Mouse (Mus musculus): Measurements from ENCODE around the gene Mrps18b. TPM values are rescaled to one million over a fixed set of nuclear protein-coding genes. Genes with fewer than 3 reads are reported as not detected.

Mrps18b gene
- polyA plus RNA-seq, 1 experiment from 2014 or later, result 65.8 TPM

GRCm38 (mm10) chr17:35870151-35870883, 45.9 kb downstream of the Mrps18b start:
- 35% methylated on average over 9 of the region's 9 CpGs for WGBS
- H3K4me1 ChIP-seq (ENCODE audit: control insufficient read depth in 2 of 2, insufficient read depth in 2 of 2, low read length in 2 of 2), result peaks cover 15 to 49% of the 10 kb centered on the region in 2 experiments
- ATAC-seq (ENCODE audit: insufficient number of reproducible peaks, insufficient read depth, low FRiP score, low read depth), result peak; percentile 15; the same call in 1 of the 2 replicates
- H3K36me3 ChIP-seq (ENCODE audit: control insufficient read depth, insufficient read depth, low read length), result peaks cover 46% of the 10 kb centered on the region
- H3K4me2 ChIP-seq (ENCODE audit: low read length), result peak overlapping the region; percentile 92
- peaks cover 3% of the 10 kb centered on the region; the same call in 1 of the 2 replicates for H3K9me3 ChIP-seq (ENCODE audit: control insufficient read depth, low read length)
- peak overlapping the region; percentile 88 to 94 for H3K27ac ChIP-seq (replicated peaks in 1 of 2; ENCODE audit: control insufficient read depth in 1 of 2, insufficient read depth in 1 of 2, low read depth in 2 of 2, low read length in 2 of 2)
- no peaks in the 10 kb centered on the region for H3K27me3 ChIP-seq (ENCODE audit: control insufficient read depth, insufficient read depth, low read length)
- H3K4me3 ChIP-seq (ENCODE audit: control insufficient read depth in 1 of 2, insufficient read depth in 1 of 2, low read depth in 1 of 2, low read length in 2 of 2), result peak overlapping the region; percentile 52 to 78
- peak overlapping the region; percentile 88 for H3K9ac ChIP-seq (ENCODE audit: low read length)

DNA sequence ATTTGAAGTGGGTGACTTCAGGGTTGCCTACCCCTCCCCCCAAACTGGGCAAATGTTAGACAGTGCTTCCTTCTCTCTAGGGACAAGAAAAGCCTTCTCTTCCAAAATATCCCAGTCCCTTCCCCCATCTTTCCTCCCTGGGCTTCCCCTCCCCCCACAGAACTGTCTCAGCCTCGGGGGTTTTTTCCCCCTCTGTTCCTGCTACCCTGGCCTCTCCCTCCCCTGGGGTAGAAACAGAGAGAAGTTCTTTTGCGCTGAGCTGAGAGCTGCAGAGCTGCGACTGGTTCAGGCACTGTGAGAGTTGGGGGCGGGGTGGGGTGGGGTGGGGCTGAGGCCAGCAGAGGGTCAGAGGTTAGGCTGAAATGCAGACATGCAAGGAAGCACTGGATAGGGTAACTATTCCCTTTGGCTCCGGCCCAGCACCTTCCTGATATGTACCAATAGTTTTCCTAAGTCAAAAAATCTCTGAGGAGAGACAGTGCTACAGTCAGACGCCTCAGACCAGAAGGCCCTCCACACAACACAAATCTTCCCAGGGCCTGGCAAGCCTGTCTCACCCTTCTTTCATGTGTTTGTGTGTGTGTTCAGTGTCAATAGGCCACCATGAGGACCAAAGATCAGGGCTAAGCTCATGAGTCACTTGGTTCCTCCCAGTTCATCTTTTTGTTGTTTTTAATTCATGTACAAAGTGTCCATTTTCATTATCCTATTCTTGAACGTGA, 46.7 kb downstream of the Mrps18b start:
- peaks cover 3% of the 10 kb centered on the region; the same call in 1 of the 2 replicates for H3K9me3 ChIP-seq (ENCODE audit: control insufficient read depth, low read length)
- peak overlapping the region; percentile 88 for H3K9ac ChIP-seq (ENCODE audit: low read length)
- peak overlapping the region; percentile 92 for H3K4me2 ChIP-seq (ENCODE audit: low read length)
- H3K27me3 ChIP-seq (ENCODE audit: control insufficient read depth, insufficient read depth, low read length), result no peaks in the 10 kb centered on the region
- peaks cover 37% of the 10 kb centered on the region for H3K36me3 ChIP-seq (ENCODE audit: control insufficient read depth, insufficient read depth, low read length)
- ATAC-seq (ENCODE audit: insufficient number of reproducible peaks, insufficient read depth, low FRiP score, low read depth), result peak; percentile 24; the same call in 1 of the 2 replicates
- WGBS, result 4% methylated on average over 7 of the region's 7 CpGs
- peak overlapping the region; percentile 87 to 94 for H3K27ac ChIP-seq (replicated peaks in 1 of 2; ENCODE audit: control insufficient read depth in 1 of 2, insufficient read depth in 1 of 2, low read depth in 2 of 2, low read length in 2 of 2)
- peaks cover 21 to 55% of the 10 kb centered on the region in 2 experiments for H3K4me1 ChIP-seq (ENCODE audit: control insufficient read depth in 2 of 2, insufficient read depth in 2 of 2, low read length in 2 of 2)
- H3K4me3 ChIP-seq (ENCODE audit: control insufficient read depth in 1 of 2, insufficient read depth in 1 of 2, low read depth in 1 of 2, low read length in 2 of 2), result peak overlapping the region; percentile 52 to 78

DNA sequence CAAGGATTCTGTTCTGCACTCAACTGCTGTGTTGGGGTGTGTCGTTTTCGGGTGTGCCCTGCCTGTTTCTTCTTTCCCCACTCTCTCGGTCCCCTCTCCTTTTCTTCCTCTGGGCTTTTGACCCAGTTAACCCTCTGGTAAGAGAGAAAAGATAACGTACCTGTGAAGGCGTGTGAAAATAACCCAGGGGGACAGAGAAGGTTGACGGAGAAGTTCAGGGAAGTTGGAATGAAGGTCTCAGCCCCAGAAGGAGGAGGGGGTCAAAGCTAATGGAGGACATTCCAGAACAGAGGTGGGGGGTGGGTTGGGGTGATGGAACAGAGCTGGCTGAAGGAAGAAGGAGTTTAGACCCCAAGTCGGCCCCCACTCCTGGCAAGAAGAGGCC, 47.2 kb downstream of the Mrps18b start:
- peaks cover 32% of the 10 kb centered on the region for H3K36me3 ChIP-seq (ENCODE audit: control insufficient read depth, insufficient read depth, low read length)
- H3K4me1 ChIP-seq (ENCODE audit: control insufficient read depth in 2 of 2, insufficient read depth in 2 of 2, low read length in 2 of 2), result peaks cover 21 to 57% of the 10 kb centered on the region in 2 experiments
- H3K4me3 ChIP-seq (ENCODE audit: control insufficient read depth in 1 of 2, insufficient read depth in 1 of 2, low read depth in 1 of 2, low read length in 2 of 2), result peak overlapping the region; percentile 52 to 78
- peak overlapping the region; percentile 88 for H3K9ac ChIP-seq (ENCODE audit: low read length)
- H3K27me3 ChIP-seq (ENCODE audit: control insufficient read depth, insufficient read depth, low read length), result no peaks in the 10 kb centered on the region
- peak overlapping the region; percentile 78 to 94 for H3K27ac ChIP-seq (replicated peaks in 1 of 2; ENCODE audit: control insufficient read depth in 1 of 2, insufficient read depth in 1 of 2, low read depth in 2 of 2, low read length in 2 of 2)
- ATAC-seq (ENCODE audit: insufficient number of reproducible peaks, insufficient read depth, low FRiP score, low read depth), result no peak
- H3K4me2 ChIP-seq (ENCODE audit: low read length), result peak overlapping the region; percentile 92
- WGBS, result 1% methylated on average over 7 of the region's 7 CpGs
- peaks cover 3% of the 10 kb centered on the region; the same call in 1 of the 2 replicates for H3K9me3 ChIP-seq (ENCODE audit: control insufficient read depth, low read length)

- Histone ChIP-seq H3K9me3 (ENCODE audit: control insufficient read depth, low read length) (peaks cover 3% of the 10 kb centered on the region; the same call in 1 of the 2 replicates), H3K27ac (replicated peaks in 1 of 2; ENCODE audit: control insufficient read depth in 1 of 2, insufficient read depth in 1 of 2, low read depth in 2 of 2, low read length in 2 of 2) (peak overlapping the region; percentile 65 to 94), H3K4me1 (ENCODE audit: control insufficient read depth in 2 of 2, insufficient read depth in 2 of 2, low read length in 2 of 2) (peaks cover 21 to 52% of the 10 kb centered on the region in 2 experiments), H3K9ac (ENCODE audit: low read length) (peak overlapping the region; percentile 88), H3K4me2 (ENCODE audit: low read length) (peak overlapping the region; percentile 92), H3K36me3 (ENCODE audit: control insufficient read depth, insufficient read depth, low read length) (peaks cover 26% of the 10 kb centered on the region), H3K4me3 (ENCODE audit: control insufficient read depth in 1 of 2, insufficient read depth in 1 of 2, low read depth in 1 of 2, low read length in 2 of 2) (peak overlapping the region; percentile 52 to 78), H3K27me3 (ENCODE audit: control insufficient read depth, insufficient read depth, low read length) (no peaks in the 10 kb centered on the region)
- no peak for ATAC-seq (ENCODE audit: insufficient number of reproducible peaks, insufficient read depth, low FRiP score, low read depth)
- 18% methylated on average over 17 of the region's 17 CpGs for WGBS
These were observed 47.9 kb downstream of the Mrps18b start for GRCm38 (mm10) chr17:35868165-35868820.

- Histone ChIP-seq H3K4me1 (ENCODE audit: control insufficient read depth in 2 of 2, insufficient read depth in 2 of 2, low read length in 2 of 2) (peaks cover 21 to 48% of the 10 kb centered on the region in 2 experiments), H3K9me3 (ENCODE audit: control insufficient read depth, low read length) (peaks cover 3% of the 10 kb centered on the region; the same call in 1 of the 2 replicates), H3K9ac (ENCODE audit: low read length) (peak overlapping the region; percentile 88), H3K27me3 (ENCODE audit: control insufficient read depth, insufficient read depth, low read length) (no peaks in the 10 kb centered on the region), H3K36me3 (ENCODE audit: control insufficient read depth, insufficient read depth, low read length) (peaks cover 17% of the 10 kb centered on the region; the same call in 1 of the 2 replicates), H3K27ac (replicated peaks in 1 of 2; ENCODE audit: control insufficient read depth in 1 of 2, insufficient read depth in 1 of 2, low read depth in 2 of 2, low read length in 2 of 2) (peak overlapping the region; percentile 94 to 97), H3K4me3 (ENCODE audit: control insufficient read depth in 1 of 2, insufficient read depth in 1 of 2, low read depth in 1 of 2, low read length in 2 of 2) (peak overlapping the region; percentile 52 to 78), H3K4me2 (ENCODE audit: low read length) (peak overlapping the region; percentile 92)
- 11% methylated on average over 26 of the region's 26 CpGs for WGBS
- no peak for ATAC-seq (ENCODE audit: insufficient number of reproducible peaks, insufficient read depth, low FRiP score, low read depth)
These were observed 49.0 kb downstream of the Mrps18b start for GRCm38 (mm10) chr17:35866911-35867890.

DNA sequence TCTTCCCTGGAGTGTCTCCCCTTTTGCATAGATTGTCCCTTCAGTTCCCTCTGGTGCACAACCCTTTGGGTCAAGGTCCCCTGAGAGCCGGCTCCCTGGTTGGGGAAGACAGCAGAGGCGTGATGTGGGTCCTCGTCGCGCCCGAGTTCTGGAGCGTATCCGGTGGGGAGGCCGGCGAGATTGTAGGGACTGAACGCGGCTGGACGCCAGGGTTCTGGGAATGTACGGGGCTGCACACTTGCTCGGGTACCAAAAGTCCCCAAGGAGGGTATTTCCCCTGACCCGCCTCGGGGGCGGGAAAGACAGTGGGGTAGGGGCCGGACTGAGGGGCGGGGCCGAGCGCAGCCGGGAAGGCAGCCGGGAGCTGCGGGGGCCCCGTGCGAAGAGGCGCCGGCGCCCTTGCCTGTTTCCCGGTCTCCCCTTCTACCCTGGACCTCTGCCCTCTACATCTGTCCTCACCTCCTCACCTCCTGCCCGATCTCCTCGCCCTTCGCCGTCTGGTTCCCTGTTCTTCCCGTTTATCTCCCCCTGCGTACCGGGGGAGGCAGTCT, 49.8 kb downstream of the Mrps18b start:
- Histone ChIP-seq H3K36me3 (ENCODE audit: control insufficient read depth, insufficient read depth, low read length) (peaks cover 11% of the 10 kb centered on the region; the same call in 1 of the 2 replicates), H3K27me3 (ENCODE audit: control insufficient read depth, insufficient read depth, low read length) (no peaks in the 10 kb centered on the region), H3K4me1 (ENCODE audit: control insufficient read depth in 2 of 2, insufficient read depth in 2 of 2, low read length in 2 of 2) (peaks cover 21 to 49% of the 10 kb centered on the region in 2 experiments), H3K9me3 (ENCODE audit: control insufficient read depth, low read length) (peaks cover 2% of the 10 kb centered on the region; the same call in 1 of the 2 replicates), H3K4me3 (ENCODE audit: control insufficient read depth in 1 of 2, insufficient read depth in 1 of 2, low read depth in 1 of 2, low read length in 2 of 2) (peak overlapping the region; percentile 52 to 78), H3K27ac (replicated peaks in 1 of 2; ENCODE audit: control insufficient read depth in 1 of 2, insufficient read depth in 1 of 2, low read depth in 2 of 2, low read length in 2 of 2) (peak overlapping the region; percentile 94 to 97), H3K9ac (ENCODE audit: low read length) (peak overlapping the region; percentile 88), H3K4me2 (ENCODE audit: low read length) (peak overlapping the region; percentile 92)
- WGBS, result under 1% methylated on average over 37 of the region's 38 CpGs
- ATAC-seq (ENCODE audit: insufficient number of reproducible peaks, insufficient read depth, low FRiP score, low read depth), result peak; percentile 61

Data from heart, embryonic 14.5 days (tissue).